Mouse (Mus musculus): ENCODE results near the gene Ypel5. TPM values are rescaled to one million over a fixed set of nuclear protein-coding genes. Genes with fewer than 3 reads are reported as not detected.

The Ypel5 gene
- total and polyA plus RNA-seq, 3 experiments: 8.9 to 16.1 (median 14.3) TPM

GRCm38 (mm10) chr17:72813419-72814315 lies 22.6 kb upstream of the Ypel5 start:
- H3K4me1 ChIP-seq (ENCODE audit: control insufficient read depth in 1 of 2, insufficient read depth in 2 of 2): peaks cover 0 to 11% of the 10 kb centered on the region in 2 experiments; a peak in 2 of 4 replicates
- in situ Hi-C loops (cut with MboI; ENCODE audit: low pct_ligation_motif_present, low pct_unique_long_range_greater_than_20kb, low sequenced_read_pairs): no loop called here
- dilution Hi-C loops (cut with MboI; ENCODE audit: extremely low pct_ligation_motif_present, extremely low pct_unique_long_range_greater_than_20kb, low sequenced_read_pairs): no loop called here
- H3K27ac ChIP-seq (ENCODE audit: insufficient read depth, low read depth): no peak overlapping the region
- no peaks in the 10 kb centered on the region for H3K9me3 ChIP-seq (replicated peaks; ENCODE audit: low read length)
- TF ChIP-seq CTCF (conservative IDR thresholded peaks at IDR 0.05 in 1 of 2, IDR thresholded peaks at IDR 0.05 in 1 of 2; ENCODE audit: low read depth in 2 of 2, low read length in 2 of 2): peak; percentile 87 to 91
- TF ChIP-seq RAD21 (IDR thresholded peaks at IDR 0.05; ENCODE audit: low read depth, low read length): peak; percentile 69
- no peak for TF ChIP-seq GABPA (IDR thresholded peaks at IDR 0.05; ENCODE audit: insufficient replicate concordance, low read depth, low read length)
- no peak for TF ChIP-seq CHD2 (IDR thresholded peaks at IDR 0.05; ENCODE audit: low read length)
- no peak for TF ChIP-seq NRF1 (IDR thresholded peaks at IDR 0.05; ENCODE audit: low read depth, low read length)
- no peak for TF ChIP-seq POLR2A (IDR thresholded peaks at IDR 0.05; ENCODE audit: low read depth, low read length)
- no peak for TF ChIP-seq IRF4 (IDR thresholded peaks at IDR 0.05; ENCODE audit: low read depth, low read length)
- no peak for TF ChIP-seq POLR2AphosphoS2 (IDR thresholded peaks at IDR 0.05; ENCODE audit: low read depth, low read length)
- no peak for TF ChIP-seq RCOR1 (conservative IDR thresholded peaks at IDR 0.05; ENCODE audit: low read depth, low read length)
- TF ChIP-seq MAZ (IDR thresholded peaks at IDR 0.05; ENCODE audit: low read depth, low read length): no peak
- TF ChIP-seq NELFE (IDR thresholded peaks at IDR 0.05; ENCODE audit: low read depth, low read length): no peak
- TF ChIP-seq MEF2A (IDR thresholded peaks at IDR 0.05; ENCODE audit: borderline replicate concordance, low read depth, low read length): no peak
- TF ChIP-seq MAX (IDR thresholded peaks at IDR 0.05; ENCODE audit: low read length): no peak
- TF ChIP-seq KAT2A (IDR thresholded peaks at IDR 0.05; ENCODE audit: insufficient replicate concordance, low read length): no peak
- no peak for TF ChIP-seq EP300 (IDR thresholded peaks at IDR 0.05; ENCODE audit: low read length)
- no peak for TF ChIP-seq UBTF (IDR thresholded peaks at IDR 0.05; ENCODE audit: low read depth, low read length)
- peak; percentile 74 for TF ChIP-seq SMC3 (IDR thresholded peaks at IDR 0.05; ENCODE audit: low read depth, low read length)
- no peak for TF ChIP-seq USF2 (conservative IDR thresholded peaks at IDR 0.05; ENCODE audit: low read depth, low read length)
- TF ChIP-seq ZMIZ1 (IDR thresholded peaks at IDR 0.05; ENCODE audit: low read depth, low read length): no peak
- no peak for TF ChIP-seq PAX5 (IDR thresholded peaks at IDR 0.05; ENCODE audit: low read length)
- TF ChIP-seq JUN (IDR thresholded peaks at IDR 0.05; ENCODE audit: insufficient read depth, low read depth, low read length): no peak
- H3K79me2 ChIP-seq (replicated peaks; ENCODE audit: control insufficient read depth, extremely low read depth, insufficient read depth, poor library complexity, severe bottlenecking): no peaks in the 10 kb centered on the region
- no peaks in the 10 kb centered on the region for H3K36me3 ChIP-seq (replicated peaks in 1 of 2; ENCODE audit: control insufficient read depth in 1 of 2, insufficient read depth in 1 of 2, low read length in 1 of 2)
- H3K27me3 ChIP-seq (replicated peaks): no peaks in the 10 kb centered on the region
- H3K9ac ChIP-seq (ENCODE audit: insufficient read depth, low read depth): no peak overlapping the region
- H3K4me3 ChIP-seq (replicated peaks in 1 of 3; ENCODE audit: low read depth in 2 of 3, low read length in 2 of 3, poor library complexity in 1 of 3): no peak overlapping the region
- peak overlapping the region; percentile 7; the same call in 1 of the 2 replicates for H3K4me2 ChIP-seq (ENCODE audit: insufficient read depth, low read depth, poor library complexity, severe bottlenecking)
- peak; percentile 59 for DNase-seq (ENCODE audit: extremely low read depth)
